ENCODE assay signal across 7 mouse cellular contexts in genomic region chr11:3104501-3105260, GRCm38 (mm10).
DNase-seq lines count a peak whose midpoint lies in the region; ATAC-seq and TF ChIP-seq lines count a peak whose summit lies in the region.
"Not testable (repeated sequence)": the region's sequence is repeated elsewhere in the genome, so short reads cannot be mapped to it uniquely, and the experiment has no call there.

No protein-coding gene starts in this region.

- peak; percentile 47 for ATAC-seq in G1E (ENCODE audit: extremely low read depth, insufficient number of reproducible peaks, low FRiP score, poor library complexity, severe bottlenecking)
- ATAC-seq in inflammation-experienced regulatory T-cells, adult 6 months: peak; percentile 43
- not testable (repeated sequence) for ATAC-seq in liver, embryonic 15.5 days (ENCODE audit: insufficient read depth)
- ATAC-seq in megakaryocyte progenitor cell, adult 5-6 weeks (replicated peaks; ENCODE audit: poor library complexity): peak; percentile 33

- H3K4me1 ChIP-seq in G1E (ENCODE audit: insufficient read depth, low read depth, low read length): peaks cover 12% of the 10 kb centered on the region
- H3K4me1 ChIP-seq in liver, embryonic 15.5 days (replicated peaks): not testable (repeated sequence)

- peaks cover 35% of the 10 kb centered on the region for H3K9me3 ChIP-seq in G1E (replicated peaks)
- H3K9me3 ChIP-seq in liver, embryonic 15.5 days (replicated peaks): peaks cover 24% of the 10 kb centered on the region

- 37% methylated on average over 20 of the region's 20 CpGs for WGBS in liver, embryonic 15.5 days (ENCODE audit: insufficient replicate concordance)

- H3K9ac ChIP-seq in liver, embryonic 15.5 days: not testable (repeated sequence)

- not testable (repeated sequence) for TF ChIP-seq CTCF in G1E (IDR thresholded peaks at IDR 0.05; ENCODE audit: low read depth, low read length)

- not testable (repeated sequence) for H3K27me3 ChIP-seq in G1E (ENCODE audit: insufficient read depth, low read length); liver, embryonic 15.5 days

- H3K27ac ChIP-seq in liver, embryonic 15.5 days (replicated peaks): 0 out of 2 replicates have a peak overlapping the region, but pooled peaks have one; percentile 15

- H3K4me3 ChIP-seq in G1E (ENCODE audit: low read depth, low read length): peak overlapping the region; percentile 67
- peak overlapping the region; percentile 53 for H3K4me3 ChIP-seq in liver, embryonic 15.5 days (replicated peaks)

- not testable (repeated sequence) for H3K36me3 ChIP-seq in G1E (replicated peaks); liver, embryonic 15.5 days (replicated peaks)

- not testable (repeated sequence) for DNase-seq in G1E (ENCODE audit: low spot score)
- peak; percentile 23 for DNase-seq in embryo, embryonic 10 days (ENCODE audit: low spot score)
- peak; percentile 41 to 66 for DNase-seq in spleen, adult 18-20 months
- DNase-seq in thymus, postnatal 14 days: peak; percentile 78

- peak overlapping the region; percentile 57 for H3K4me2 ChIP-seq in liver, embryonic 15.5 days
